Mouse (Mus musculus): Measurements from ENCODE around the gene Mllt11.

The Mllt11 gene

GRCm38 (mm10) chr3:95246465-95247231 is 14.7 kb upstream of the Mllt11 start:
- DNase-seq (ENCODE audit: low spot score), result peak; percentile 66

DNA sequence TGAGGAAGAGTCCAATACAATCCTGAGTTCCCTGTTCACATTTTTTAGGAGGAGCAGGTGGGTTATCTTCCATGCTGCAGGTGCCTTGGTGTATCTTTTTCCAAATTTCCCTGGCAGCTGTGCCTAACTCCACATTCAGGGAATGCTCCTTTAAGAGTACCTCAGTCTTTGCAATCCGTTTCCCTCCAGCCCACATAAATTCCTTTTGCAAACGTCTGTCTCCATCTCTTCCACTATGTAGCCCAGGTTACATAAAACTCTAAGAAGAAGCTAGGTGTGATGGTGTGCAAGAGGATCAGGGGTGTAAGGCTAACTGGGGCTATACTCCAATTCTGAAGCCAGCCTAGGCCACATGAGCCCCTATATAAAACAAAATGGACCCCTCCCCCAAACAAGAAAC is 11.1 kb upstream of the Mllt11 start:
- no peak for DNase-seq (ENCODE audit: low spot score)

- no peak for DNase-seq (ENCODE audit: low spot score)
Measured at GRCm38 (mm10) chr3:95241498-95241897, 9.5 kb upstream of the Mllt11 start, which contains the start of gene Gm128. Gene Gm128, minus strand, starts transcription at chr3:95241598.

- no peak for DNase-seq (ENCODE audit: low spot score)
Measured at GRCm38 (mm10) chr3:95240900-95241299, 8.9 kb upstream of the Mllt11 start.

- no peak for DNase-seq (ENCODE audit: low spot score)
Measured at GRCm38 (mm10) chr3:95239971-95240370, 8.0 kb upstream of the Mllt11 start.

GRCm38 (mm10) chr3:95239022-95239421 is 7.1 kb upstream of the Mllt11 start:
- DNase-seq (ENCODE audit: low spot score), result no peak

DNA sequence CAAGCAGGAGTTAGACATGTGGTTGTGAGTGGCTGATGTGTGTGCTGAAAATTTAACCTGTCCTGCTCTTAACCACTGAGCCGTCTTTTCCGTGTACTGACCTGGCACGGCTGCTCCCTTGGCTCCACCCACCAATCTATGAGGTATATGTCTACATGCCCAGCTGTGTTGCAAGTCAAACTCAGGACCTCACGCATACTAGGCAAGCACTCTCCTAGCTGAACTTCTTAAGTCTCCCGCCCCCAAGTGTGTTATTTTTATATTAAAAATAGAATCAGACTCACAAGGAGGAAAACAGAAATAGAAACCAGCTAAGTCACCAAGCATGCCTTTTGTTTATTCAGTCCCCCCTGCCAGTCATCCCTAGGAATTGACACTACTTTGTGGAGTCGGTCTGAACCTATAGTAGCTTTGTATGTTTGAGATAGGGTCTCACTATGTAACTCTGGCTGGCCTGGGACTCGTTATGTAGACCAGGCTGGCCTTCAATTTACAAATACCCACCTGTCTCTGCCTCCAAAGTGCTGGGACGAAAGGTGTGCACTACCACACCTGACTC is 5.6 kb upstream of the Mllt11 start:
- no peak for DNase-seq (ENCODE audit: low spot score)

DNA sequence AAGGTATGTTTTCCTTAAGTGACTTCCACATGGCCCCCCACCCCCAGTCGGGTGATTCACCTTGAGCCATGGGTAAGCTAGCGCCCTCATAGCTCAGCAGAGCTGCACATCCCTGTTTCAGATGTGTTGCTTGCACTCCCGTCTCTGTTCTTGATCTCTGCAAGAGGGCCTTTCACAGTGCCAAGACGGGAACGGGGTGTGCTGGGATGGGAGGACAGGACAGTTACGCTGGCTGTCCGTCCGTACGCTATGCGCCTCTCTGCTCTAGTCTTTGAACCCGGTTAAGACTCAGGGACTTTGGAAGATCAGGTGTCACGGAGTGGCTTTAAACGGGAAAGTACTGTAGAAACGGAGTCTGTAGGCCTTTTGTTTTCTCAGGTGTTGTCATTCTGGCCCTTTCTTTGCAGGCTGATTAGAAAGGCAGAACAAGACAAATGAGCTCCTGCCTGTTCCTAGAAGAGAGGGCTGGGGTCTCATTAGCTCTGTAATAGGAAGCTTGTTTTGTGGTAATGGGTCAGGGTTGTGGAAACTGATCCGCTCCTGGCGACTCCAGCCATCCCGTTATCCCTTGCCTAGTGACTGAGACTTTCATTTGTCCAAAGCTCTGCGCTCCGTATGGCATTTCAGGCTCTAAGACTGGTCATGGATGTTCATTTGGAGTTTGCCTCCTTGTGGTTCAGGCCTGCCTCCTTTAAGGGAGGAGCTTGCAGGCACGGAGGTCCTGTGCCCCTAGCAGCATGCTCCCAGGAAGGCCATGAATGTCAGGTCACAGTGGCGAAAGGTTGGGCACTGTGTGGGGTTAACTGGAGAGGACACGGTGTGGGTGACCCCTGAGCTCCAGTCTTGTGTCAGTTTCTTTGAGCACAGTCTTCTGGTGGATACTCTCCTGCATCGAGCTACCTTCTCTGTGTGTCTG is 3.7 kb upstream of the Mllt11 start:
- DNase-seq (ENCODE audit: low spot score), result no peak

- no peak for DNase-seq (ENCODE audit: low spot score)
Measured at GRCm38 (mm10) chr3:95233303-95233980, 1.5 kb upstream of the Mllt11 start.

DNA sequence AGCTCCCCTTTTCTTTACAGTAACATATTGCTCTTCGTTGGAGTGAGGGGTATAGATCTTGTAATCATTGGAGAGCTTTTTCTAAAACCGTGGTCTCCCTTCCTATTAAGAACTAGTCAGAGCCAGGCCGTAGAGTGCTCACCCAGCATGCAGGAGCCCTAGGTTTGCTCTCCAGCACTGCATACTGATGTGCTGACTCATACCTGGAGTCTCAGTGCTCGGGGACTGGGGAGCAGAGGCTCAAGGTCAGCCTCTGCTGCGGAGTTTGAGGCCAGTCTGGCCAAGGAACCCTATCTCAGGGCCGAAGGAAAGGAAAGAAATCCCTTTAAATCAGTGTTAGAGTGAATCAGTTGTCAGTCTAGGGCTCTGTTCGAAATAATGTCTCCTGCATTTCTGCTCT is 800 bp upstream of the Mllt11 start:
- DNase-seq (ENCODE audit: low spot score), result peak; percentile 77

DNA sequence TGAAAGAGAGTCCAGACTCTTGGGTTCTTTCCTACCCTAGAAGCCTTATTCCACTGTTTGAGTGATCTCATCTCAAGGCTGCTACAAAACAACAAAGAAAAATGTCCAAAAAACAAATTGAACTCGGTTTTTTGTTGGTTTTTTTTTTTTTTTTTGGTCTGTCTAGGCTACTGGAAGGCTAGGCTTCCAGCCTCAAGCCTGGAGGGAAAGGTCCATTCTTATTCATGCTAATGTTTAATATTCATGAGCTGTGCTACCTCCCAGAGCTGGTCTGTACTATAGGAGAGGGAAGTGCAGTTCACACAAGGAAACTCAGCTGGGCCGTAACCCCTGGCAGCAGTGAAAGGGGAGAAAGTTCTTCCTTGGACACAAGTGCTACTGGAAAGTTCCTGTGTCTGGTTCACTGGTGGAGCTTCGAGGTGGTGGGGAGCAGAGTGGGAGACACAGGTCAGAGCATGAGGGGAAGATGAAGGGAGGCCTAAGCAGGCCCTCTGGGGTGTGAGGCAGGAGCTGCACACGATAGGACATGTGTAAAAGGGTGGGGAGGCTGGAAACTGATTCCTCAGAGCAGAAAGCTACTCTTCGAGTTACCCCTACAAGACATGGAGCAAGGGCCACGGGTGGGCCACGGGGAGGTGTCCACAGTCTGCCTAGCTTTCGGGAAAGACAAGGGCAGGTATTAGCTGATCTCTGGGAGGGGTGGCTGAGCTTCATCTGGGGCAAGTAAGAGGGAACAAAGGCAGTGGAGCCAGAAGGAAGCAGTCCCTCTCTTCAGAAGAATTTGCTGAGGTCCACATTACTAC is 1.3 kb downstream of the Mllt11 start:
- no peak for DNase-seq (ENCODE audit: low spot score)

DNA sequence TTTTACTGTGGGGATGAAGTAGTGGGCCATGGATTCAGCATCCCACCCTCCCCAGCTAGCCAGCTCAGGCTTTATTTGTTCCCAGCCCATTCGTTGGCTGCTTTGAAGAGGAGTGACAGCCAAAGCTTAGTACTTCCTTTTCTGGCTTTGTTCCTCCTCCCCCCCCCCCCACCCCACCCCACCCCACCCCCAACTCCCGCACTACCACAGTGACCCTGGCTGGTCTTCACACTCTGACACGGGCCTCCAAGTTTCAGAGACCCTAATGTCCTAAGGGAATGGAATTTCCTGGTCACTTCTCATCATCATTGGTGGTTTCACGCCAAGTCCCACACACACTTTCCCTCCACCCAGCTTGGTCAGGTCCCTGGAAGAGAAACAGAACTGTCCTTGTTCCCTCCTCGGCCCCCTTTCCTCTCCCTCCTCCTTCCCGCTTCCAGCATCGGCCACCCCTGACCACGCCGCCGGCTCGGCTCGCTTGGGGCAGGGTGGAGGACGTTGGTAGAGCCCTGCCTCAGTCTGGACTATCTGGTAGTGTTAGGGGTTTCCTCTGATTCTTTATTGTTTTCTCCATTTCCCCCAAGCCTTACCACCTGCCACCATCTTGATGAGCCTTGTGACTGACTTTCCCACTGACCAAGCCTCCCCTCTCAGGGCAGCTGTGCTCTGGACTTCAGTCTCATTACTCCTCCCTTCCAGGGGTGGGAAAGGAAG is 2.0 kb downstream of the Mllt11 start:
- no peak for DNase-seq (ENCODE audit: low spot score)

DNA sequence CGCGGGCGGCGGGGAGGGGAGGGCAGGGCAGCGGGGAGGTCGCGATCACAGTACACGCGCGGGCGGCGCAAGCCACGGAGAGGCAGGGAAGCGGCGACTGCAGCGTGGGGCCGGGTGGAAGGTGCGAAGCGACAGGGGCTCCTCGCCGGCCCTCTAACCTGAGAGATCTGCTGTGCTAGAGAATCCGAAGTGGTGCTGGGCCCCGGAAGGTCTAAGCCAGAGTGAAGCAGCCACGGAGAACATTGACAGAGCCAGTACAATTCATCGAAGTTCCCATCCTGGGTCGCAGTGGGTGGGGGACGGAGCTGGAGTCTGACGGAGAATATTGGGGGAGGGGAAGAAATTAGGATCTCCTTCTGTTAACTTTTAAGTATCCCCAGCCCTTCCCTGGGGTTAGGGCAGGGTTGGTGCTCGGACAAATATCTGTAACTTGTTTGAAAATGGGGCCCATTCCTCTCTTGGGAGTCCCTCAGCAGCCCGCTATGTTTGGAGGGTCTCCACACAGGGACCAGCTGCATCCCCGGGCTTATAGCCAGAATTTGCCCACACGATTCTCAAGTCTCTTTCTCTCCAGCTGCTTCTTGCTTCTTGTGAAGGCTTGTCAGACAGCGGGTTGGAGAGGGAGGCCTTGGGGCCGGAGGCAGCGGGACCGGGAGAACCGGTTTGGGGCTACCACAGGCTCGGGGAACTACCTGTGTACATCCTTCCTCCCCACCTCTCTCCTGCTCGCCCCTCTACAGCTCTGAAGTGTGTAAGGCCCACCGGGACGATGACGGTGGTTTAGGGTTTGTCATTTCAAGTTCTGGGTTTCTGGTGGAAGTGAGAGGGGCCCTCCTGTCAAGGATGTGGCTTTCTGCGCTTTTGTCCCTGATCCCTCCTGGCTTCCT is 2.8 kb downstream of the Mllt11 start:
- DNase-seq (ENCODE audit: low spot score), result no peak

- peak; percentile 78 for DNase-seq (ENCODE audit: low spot score)
Measured at GRCm38 (mm10) chr3:95228148-95228893, 3.6 kb downstream of the Mllt11 start, which contains the start of gene Cdc42se1. Gene Cdc42se1, plus strand, starts transcription at chr3:95228732.

GRCm38 (mm10) chr3:95227214-95227613 is 4.8 kb downstream of the Mllt11 start:
- no peak for DNase-seq (ENCODE audit: low spot score)

- no peak for DNase-seq (ENCODE audit: low spot score)
Measured at GRCm38 (mm10) chr3:95224295-95224694, 7.7 kb downstream of the Mllt11 start.

DNA sequence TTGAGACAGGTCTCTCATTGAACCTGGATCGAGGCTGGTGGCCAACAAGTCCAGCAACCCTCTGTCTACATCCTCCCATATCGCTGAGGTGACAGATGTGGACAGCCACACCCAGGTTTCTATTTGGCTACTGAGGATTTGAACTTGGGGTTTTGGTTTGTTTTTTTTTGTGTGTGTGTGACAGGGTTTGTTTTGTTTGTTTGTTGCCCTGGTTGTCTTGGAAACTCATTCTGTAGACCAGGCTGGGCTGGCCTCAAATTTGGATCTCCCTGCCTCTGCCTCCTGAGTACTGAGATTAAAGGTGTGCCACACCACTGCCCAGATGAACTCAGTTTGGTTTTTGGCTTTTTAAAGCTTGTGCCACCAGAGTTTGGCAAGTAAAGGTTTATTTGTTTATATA is 8.9 kb downstream of the Mllt11 start:
- DNase-seq (ENCODE audit: low spot score), result no peak

- DNase-seq (ENCODE audit: low spot score), result no peak
Measured at GRCm38 (mm10) chr3:95218466-95219137, 13.4 kb downstream of the Mllt11 start.
